Mouse (Mus musculus) liver, adult 2 months (tissue): ENCODE results near the gene Slc1a5. TPM values are rescaled to one million over a fixed set of nuclear protein-coding genes. Genes with fewer than 3 reads are reported as not detected.
A peak's percentile ranks its signal among the peaks of the same experiment; 100 is the strongest.

Source experiments
- DNase-seq: peaks from one replicate; pipeline ENCODE4 v3.0.0-alpha.2; 2011; ENCODE audit warnings: low read depth, low spot score; ENCODE audit errors: extremely low read depth
- H3K27ac ChIP-seq: fragments of 200-500 bp; replicated peaks from 2 replicates; pipeline ENCODE4 v1.5.1; 2012; ENCODE audit warnings: low read depth, mild to moderate bottlenecking, control low read depth, inconsistent platforms, low read length; ENCODE audit not compliant: insufficient read depth
- H3K27me3 ChIP-seq: fragments of 200-500 bp; 2 replicates; pipeline ENCODE4 v1.6.1; 2012; ENCODE audit warnings: mild to moderate bottlenecking, moderate library complexity, low read length, inconsistent platforms; ENCODE audit not compliant: control insufficient read depth, insufficient read depth
- H3K36me3 ChIP-seq: fragments of 200-500 bp; 2 replicates; pipeline ENCODE4 v1.6.1; 2012; ENCODE audit warnings: low read length, inconsistent platforms; ENCODE audit not compliant: control insufficient read depth, insufficient read depth
- H3K4me1 ChIP-seq: fragments of 200-500 bp; 2 replicates; pipeline ENCODE4 v1.6.1; 2011; ENCODE audit warnings: low read length; ENCODE audit not compliant: control insufficient read depth, insufficient read depth
- H3K4me3 ChIP-seq: fragments of 200-500 bp; 2 replicates; pipeline ENCODE4 v1.5.1; 2011; ENCODE audit warnings: low read depth, mild to moderate bottlenecking, control low read depth, low read length, moderate library complexity; ENCODE audit not compliant: insufficient read depth
- H3K79me2 ChIP-seq: fragments of 200-500 bp; 2 replicates; pipeline ENCODE4 v1.6.1; 2012; ENCODE audit warnings: inconsistent platforms, mild to moderate bottlenecking, low read length, moderate library complexity; ENCODE audit not compliant: control insufficient read depth, insufficient read depth
- H3K9ac ChIP-seq: fragments of 200-500 bp; 2 replicates; pipeline ENCODE4 v1.6.1; 2012; ENCODE audit warnings: low read depth, mild to moderate bottlenecking, control low read depth, inconsistent platforms, low read length
- CTCF ChIP-seq: fragments of 200-500 bp; IDR thresholded peaks from 2 replicates; pipeline ENCODE4 v1.5.1; 2011; ENCODE audit warnings: low read depth, low read length, control low read depth
- POLR2A ChIP-seq: fragments of 200-500 bp; IDR thresholded peaks from 2 replicates; pipeline ENCODE4 v1.6.1; 2011; ENCODE audit warnings: low read length, control low read depth; ENCODE audit not compliant: insufficient read depth; ENCODE audit errors: extremely low read depth
- WGBS: fragments of 180-500 bp; shearing (Covaris S2); methylation state at CpG from one replicate; pipeline ENCODE4 v1.1.7; 2018; 5-methylcytosine and 5-hydroxymethylcytosine counted together
- polyA plus RNA-seq: library from polyadenylated mRNA; depleted of rRNA; stranded (reverse); fragments of >200 nt; gene quantifications from 2 replicates; pipeline ENCODE4 v1.2.3, GENCODE M21; 2012
- total RNA-seq: library from RNA; depleted of rRNA; stranded (reverse); fragments of >200 nt; gene quantifications from 2 replicates; pipeline ENCODE4 v1.2.3, GENCODE M21; 2014

The Slc1a5 gene
- total and polyA plus RNA-seq, 2 experiments = 1.8 to 4.2 TPM

DNA sequence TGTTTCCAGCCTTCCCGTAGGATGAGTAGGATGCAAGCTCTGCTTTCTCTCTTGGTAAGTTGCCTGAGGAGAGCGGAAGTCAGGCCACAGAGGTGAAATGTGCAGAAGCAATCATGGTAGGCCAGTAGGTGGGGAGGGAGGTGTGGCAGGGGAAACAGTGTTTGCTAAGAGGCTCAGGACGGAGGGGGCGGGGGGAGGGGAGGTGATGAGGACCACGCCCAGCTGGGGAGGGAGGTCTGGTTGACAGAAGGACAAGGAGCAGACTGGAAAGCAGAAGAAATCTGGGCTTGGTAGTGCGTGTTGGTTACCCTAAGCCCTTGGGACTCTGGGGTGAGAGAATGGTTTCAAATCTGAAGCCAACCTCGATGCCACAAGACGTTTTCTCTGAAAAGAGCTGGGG lies 20.8 kb upstream of the Slc1a5 start:
- no peaks in the 10 kb centered on the region for H3K79me2 ChIP-seq
- no peaks in the 10 kb centered on the region for H3K36me3 ChIP-seq
- no peak overlapping the region for H3K4me3 ChIP-seq
- no peak for DNase-seq
- no peak overlapping the region for H3K27ac ChIP-seq
- no peaks in the 10 kb centered on the region for H3K4me1 ChIP-seq
- WGBS = 29% methylated on average over 8 of the region's 8 CpGs
- no peaks in the 10 kb centered on the region for H3K27me3 ChIP-seq
- TF ChIP-seq POLR2A = no peak
- no peak for TF ChIP-seq CTCF
- no peak overlapping the region for H3K9ac ChIP-seq

DNA sequence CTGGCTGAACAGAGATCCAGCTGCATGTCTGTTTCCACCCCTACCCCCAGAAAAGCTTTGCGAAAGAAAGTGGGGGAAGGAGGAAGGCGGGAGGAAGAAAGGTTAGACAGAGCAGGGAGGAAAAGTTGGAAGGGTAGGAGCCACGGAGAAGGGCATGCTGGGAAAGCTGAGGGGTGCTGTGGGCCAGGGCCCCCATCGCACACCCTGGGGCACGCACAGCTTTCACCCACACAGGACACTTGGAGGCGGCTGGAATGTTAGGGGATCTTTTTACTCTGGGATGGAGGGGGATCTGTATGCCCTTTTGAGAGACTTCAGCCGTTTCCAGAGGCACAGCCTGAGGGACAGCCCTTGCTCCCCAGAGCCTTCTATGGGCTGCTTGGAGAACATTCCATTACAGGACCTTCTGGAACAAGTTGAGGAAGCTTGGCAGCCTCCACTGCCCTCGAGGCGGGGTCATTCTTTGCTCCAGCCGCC lies 20.1 kb upstream of the Slc1a5 start:
- whole genome bisulfite sequencing = 67% methylated on average over 10 of the region's 10 CpGs
- H3K27me3 ChIP-seq = no peaks in the 10 kb centered on the region
- H3K27ac ChIP-seq = 0 out of 2 replicates have a peak overlapping the region, but pooled peaks have one; percentile 34
- no peak overlapping the region; the same call in 1 of the 2 replicates for H3K9ac ChIP-seq
- TF ChIP-seq POLR2A (no peak), CTCF (no peak)
- DNase-seq = peak; percentile 20
- H3K4me3 ChIP-seq = no peak overlapping the region
- no peaks in the 10 kb centered on the region for H3K4me1 ChIP-seq
- no peaks in the 10 kb centered on the region for H3K36me3 ChIP-seq
- no peaks in the 10 kb centered on the region for H3K79me2 ChIP-seq

DNA sequence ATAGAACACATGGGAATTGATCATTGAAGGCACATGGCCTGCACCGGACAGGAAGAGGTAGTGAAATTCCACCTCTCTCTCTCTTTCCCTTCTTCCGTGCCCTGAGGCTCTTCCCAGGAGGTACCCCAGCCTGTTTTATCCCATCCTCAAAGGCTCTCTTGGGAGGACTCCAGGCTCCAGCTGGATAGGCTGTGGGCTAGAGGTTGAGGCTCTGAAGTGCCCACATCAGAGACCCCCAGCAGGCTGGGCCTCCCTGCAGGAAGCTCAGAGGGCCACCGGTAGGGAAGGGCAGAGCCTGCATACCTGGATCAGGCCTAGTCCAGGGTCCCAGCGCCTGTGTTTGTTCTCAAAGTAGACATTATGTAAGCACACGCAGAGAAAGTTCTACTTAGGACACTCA lies 19.5 kb upstream of the Slc1a5 start:
- no peak overlapping the region for H3K9ac ChIP-seq
- no peaks in the 10 kb centered on the region for H3K4me1 ChIP-seq
- 70% methylated on average over 5 of the region's 5 CpGs for WGBS
- H3K36me3 ChIP-seq = no peaks in the 10 kb centered on the region
- H3K27ac ChIP-seq = 0 out of 2 replicates have a peak overlapping the region, but pooled peaks have one; percentile 27
- H3K27me3 ChIP-seq = no peaks in the 10 kb centered on the region
- DNase-seq = no peak
- no peak overlapping the region for H3K4me3 ChIP-seq
- TF ChIP-seq POLR2A = no peak
- no peak for TF ChIP-seq CTCF
- no peaks in the 10 kb centered on the region for H3K79me2 ChIP-seq

DNA sequence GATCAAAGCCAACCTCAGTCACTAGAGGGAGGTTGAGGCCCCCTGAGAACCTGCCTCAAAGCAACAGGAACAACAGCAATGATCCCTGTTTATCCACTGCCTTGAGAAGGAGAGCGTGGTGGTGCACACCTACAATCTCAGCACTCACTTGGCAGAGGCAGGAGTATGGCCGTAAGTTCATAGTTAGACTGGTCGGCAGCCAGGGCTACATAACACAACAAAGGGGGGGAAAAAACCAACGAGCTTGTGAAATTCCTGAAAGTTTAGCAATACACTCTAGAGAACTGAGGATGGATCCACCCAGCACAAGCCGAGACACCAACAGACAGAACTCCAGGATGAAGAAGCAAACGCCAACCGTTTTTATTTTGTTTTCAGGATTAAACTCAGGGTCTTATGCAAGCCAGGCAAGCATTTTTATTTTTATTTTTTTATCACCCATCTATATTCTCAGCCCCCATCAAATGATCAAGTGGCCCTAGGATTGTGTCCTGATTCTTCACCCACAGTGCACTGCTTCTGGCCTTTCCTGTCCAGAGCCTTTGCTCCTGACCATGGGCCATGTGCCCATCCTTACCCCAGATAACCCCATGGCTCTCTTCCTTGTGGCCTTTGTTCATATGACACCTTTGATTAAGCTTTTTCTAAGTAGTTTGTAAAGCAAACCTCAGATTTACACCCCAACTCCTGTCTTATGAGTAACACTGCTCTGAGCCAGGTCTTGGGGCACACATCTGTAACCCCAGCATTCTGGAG lies 17.5 kb upstream of the Slc1a5 start:
- DNase-seq = no peak
- Histone ChIP-seq H3K4me1 (no peaks in the 10 kb centered on the region), H3K36me3 (no peaks in the 10 kb centered on the region), H3K9ac (no peak overlapping the region), H3K27me3 (no peaks in the 10 kb centered on the region), H3K27ac (no peak overlapping the region), H3K4me3 (no peak overlapping the region), H3K79me2 (no peaks in the 10 kb centered on the region)
- WGBS = 73% methylated on average over 7 of the region's 7 CpGs
- TF ChIP-seq CTCF = no peak
- no peak for TF ChIP-seq POLR2A

DNA sequence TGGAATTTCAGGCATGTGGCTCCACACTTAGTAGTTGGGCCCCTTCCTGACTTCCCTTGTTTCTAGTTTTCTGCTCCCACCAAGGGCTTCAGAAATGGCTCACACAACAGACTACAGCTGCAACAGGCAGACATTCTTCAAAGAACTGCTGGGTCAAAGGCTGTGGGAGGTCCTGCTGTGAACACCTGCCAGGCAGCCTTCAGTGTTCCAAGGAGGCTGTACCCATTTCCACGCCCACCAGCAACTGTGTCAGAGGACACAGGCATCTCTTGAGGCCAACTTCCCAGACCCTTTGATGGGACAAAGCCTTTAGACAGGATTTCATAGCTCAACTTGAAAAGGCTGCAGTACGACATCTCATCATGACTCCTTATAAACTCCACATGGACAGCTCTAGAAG lies 14.7 kb upstream of the Slc1a5 start:
- H3K9ac ChIP-seq = no peak overlapping the region
- no peaks in the 10 kb centered on the region for H3K36me3 ChIP-seq
- DNase-seq = no peak
- H3K27ac ChIP-seq = no peak overlapping the region
- no peak overlapping the region for H3K4me3 ChIP-seq
- no peak for TF ChIP-seq POLR2A
- TF ChIP-seq CTCF = no peak
- 88% methylated on average over 2 of the region's 2 CpGs for WGBS
- H3K4me1 ChIP-seq = no peaks in the 10 kb centered on the region
- H3K79me2 ChIP-seq = no peaks in the 10 kb centered on the region
- no peaks in the 10 kb centered on the region for H3K27me3 ChIP-seq

DNA sequence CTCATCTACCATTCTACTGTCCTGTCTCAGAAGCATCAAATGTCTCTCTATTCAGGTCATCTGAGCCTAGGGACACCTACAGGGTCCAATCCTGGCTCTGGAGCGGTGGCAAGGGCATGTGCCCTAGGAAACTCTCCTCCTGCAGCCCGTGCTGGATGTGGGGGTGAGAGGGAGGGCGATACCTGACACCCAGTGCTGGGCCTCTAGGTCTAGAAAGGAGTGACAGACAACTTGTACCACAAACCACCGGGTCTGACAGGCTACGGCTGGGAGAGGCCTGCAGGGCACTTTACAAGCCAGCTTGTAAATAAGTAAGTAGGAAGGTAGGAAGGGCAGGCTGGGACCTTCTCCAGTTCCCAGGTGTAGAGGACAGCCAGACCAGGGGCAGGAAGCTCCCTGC lies 5.3 kb upstream of the Slc1a5 start:
- Histone ChIP-seq H3K36me3 (no peaks in the 10 kb centered on the region), H3K79me2 (no peaks in the 10 kb centered on the region), H3K27ac (no peak overlapping the region), H3K4me3 (no peak overlapping the region), H3K9ac (no peak overlapping the region), H3K27me3 (no peaks in the 10 kb centered on the region), H3K4me1 (no peaks in the 10 kb centered on the region)
- WGBS = 77% methylated on average over 5 of the region's 5 CpGs
- DNase-seq = no peak
- TF ChIP-seq POLR2A (no peak), CTCF (no peak)
